Mouse (Mus musculus): ENCODE measurements at regions not wholly inside any gene's neighbourhood (a gene's known extent, or its start where the extent isn't known, plus 50 kb on each side); places are given as distances from the start of the nearest gene placed in this dataset.

- Histone ChIP-seq H3K4me2 (ENCODE audit: low read depth, low read length, poor library complexity, severe bottlenecking) (no peak overlapping the region), H3K36me3 (ENCODE audit: insufficient read depth, low read length) (no peaks in the 10 kb centered on the region), H3K9me3 (ENCODE audit: low read length) (no peaks in the 10 kb centered on the region), H3K27me3 (ENCODE audit: insufficient read depth, low read length) (no peaks in the 10 kb centered on the region), H3K9ac (replicated peaks; ENCODE audit: low read length, poor library complexity, severe bottlenecking) (no peak overlapping the region), H3K27ac (ENCODE audit: low read depth, low read length) (no peak overlapping the region), H3K4me3 (ENCODE audit: low read depth, low read length) (no peak overlapping the region), H3K4me1 (ENCODE audit: insufficient read depth, low read length) (no peaks in the 10 kb centered on the region)
- no peak for ATAC-seq (ENCODE audit: low FRiP score)
- 80% methylated on average over 11 of the region's 11 CpGs for WGBS
- no peak for TF ChIP-seq CTCF (IDR thresholded peaks at IDR 0.05)
- DNase-seq (ENCODE audit: low spot score): peak; percentile 26
These were observed 162.3 kb downstream of the Dhx35 start for GRCm38 (mm10) chr2:158956888-158957287.

DNA sequence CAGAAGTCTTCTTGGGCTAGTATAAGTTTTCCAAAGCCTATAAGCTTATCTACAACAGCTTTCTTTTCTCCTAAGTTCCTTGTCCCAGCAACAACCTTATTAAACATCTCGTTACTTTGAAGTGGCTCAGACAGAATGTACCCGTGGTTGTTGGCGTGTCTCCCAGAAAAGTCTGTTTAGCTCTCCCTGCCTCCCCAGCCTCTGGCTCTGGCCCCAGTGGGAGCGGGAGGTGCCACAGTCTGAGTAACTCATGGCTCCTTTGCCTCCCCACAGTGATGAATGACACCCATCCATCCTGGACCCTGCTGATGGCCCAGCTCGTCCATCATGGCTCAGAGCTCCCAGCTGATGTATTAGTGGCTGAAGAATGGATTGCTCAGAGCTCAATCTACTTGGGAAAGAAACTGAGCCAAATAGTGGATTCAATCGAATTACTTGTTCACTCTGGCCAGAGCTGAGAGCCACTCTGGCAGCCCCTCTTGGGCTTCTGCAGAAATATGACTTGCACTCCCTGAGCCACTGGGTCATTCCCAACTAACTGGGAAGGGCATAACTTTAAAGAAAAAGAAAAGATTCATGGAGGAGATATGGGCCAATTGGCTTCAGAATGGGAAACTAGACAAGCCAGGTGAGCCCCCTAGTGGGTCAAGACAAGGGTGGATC is 170.5 kb downstream of the Dhx35 start:
- no peaks in the 10 kb centered on the region for H3K36me3 ChIP-seq (ENCODE audit: insufficient read depth, low read length)
- no peaks in the 10 kb centered on the region for H3K27me3 ChIP-seq (ENCODE audit: insufficient read depth, low read length)
- no peak overlapping the region for H3K9ac ChIP-seq (replicated peaks; ENCODE audit: low read length, poor library complexity, severe bottlenecking)
- H3K4me1 ChIP-seq (ENCODE audit: insufficient read depth, low read length): no peaks in the 10 kb centered on the region
- no peak overlapping the region for H3K4me3 ChIP-seq (ENCODE audit: low read depth, low read length)
- H3K27ac ChIP-seq (ENCODE audit: low read depth, low read length): no peak overlapping the region
- no peak for TF ChIP-seq CTCF (IDR thresholded peaks at IDR 0.05)
- ATAC-seq (ENCODE audit: low FRiP score) (no peak), DNase-seq (ENCODE audit: low spot score) (peak; percentile 77)
- H3K4me2 ChIP-seq (ENCODE audit: low read depth, low read length, poor library complexity, severe bottlenecking): no peak overlapping the region
- no peaks in the 10 kb centered on the region for H3K9me3 ChIP-seq (ENCODE audit: low read length)
- WGBS: 60% methylated on average over 6 of the region's 6 CpGs

GRCm38 (mm10) chr2:158972178-158972577 is 177.6 kb downstream of the Dhx35 start:
- Histone ChIP-seq H3K27me3 (ENCODE audit: insufficient read depth, low read length) (no peaks in the 10 kb centered on the region), H3K36me3 (ENCODE audit: insufficient read depth, low read length) (no peaks in the 10 kb centered on the region), H3K4me1 (ENCODE audit: insufficient read depth, low read length) (no peaks in the 10 kb centered on the region), H3K9ac (replicated peaks; ENCODE audit: low read length, poor library complexity, severe bottlenecking) (no peak overlapping the region), H3K4me3 (ENCODE audit: low read depth, low read length) (no peak overlapping the region), H3K27ac (ENCODE audit: low read depth, low read length) (no peak overlapping the region), H3K4me2 (ENCODE audit: low read depth, low read length, poor library complexity, severe bottlenecking) (no peak overlapping the region), H3K9me3 (ENCODE audit: low read length) (no peaks in the 10 kb centered on the region)
- 39% methylated on average over 2 of the region's 2 CpGs for WGBS
- ATAC-seq (ENCODE audit: low FRiP score) (no peak), DNase-seq (ENCODE audit: low spot score) (no peak)
- no peak for TF ChIP-seq CTCF (IDR thresholded peaks at IDR 0.05)

DNA sequence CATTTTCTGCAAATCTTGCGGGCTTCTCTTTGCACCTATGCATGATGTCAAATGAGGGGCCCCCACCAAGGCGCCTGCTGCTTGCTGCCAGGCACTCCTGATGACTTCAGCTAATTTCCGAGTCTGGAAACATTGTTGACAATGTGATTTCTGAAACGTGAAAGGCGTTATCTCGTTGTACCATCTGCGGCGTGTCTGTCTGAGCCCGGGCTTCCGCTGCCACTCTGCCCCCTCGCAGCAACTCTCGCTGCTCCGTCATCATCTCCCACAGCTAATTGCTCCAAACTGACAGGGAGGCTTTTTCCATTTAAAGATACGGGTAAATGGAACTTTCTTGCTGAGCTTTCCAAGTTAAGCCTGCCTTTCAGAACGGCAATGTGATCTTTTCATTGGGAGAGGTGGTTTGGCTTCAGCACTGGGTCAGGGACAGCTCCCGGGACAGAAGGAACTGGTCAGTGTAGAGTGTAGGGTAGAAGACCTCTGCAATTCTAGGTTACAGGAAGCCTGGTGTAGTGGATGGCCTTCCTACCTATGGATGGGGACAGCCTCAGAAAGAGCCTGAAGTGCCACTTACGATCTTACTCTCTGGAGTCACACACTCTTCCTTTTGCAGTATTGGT is 191.0 kb downstream of the Dhx35 start:
- ATAC-seq (ENCODE audit: low FRiP score) (no peak), DNase-seq (ENCODE audit: low spot score) (no peak)
- WGBS: 63% methylated on average over 17 of the region's 17 CpGs

GRCm38 (mm10) chr2:159002481-159003186 is 208.0 kb downstream of the Dhx35 start:
- no peak for TF ChIP-seq CTCF (IDR thresholded peaks at IDR 0.05)
- H3K27me3 ChIP-seq (ENCODE audit: insufficient read depth, low read length): no peaks in the 10 kb centered on the region
- DNase-seq (ENCODE audit: low spot score) (peak; percentile 33), ATAC-seq (ENCODE audit: low FRiP score) (no peak; the same call in 1 of the 2 replicates)
- H3K9me3 ChIP-seq (ENCODE audit: low read length): no peaks in the 10 kb centered on the region
- peak overlapping the region; percentile 23 for H3K4me2 ChIP-seq (ENCODE audit: low read depth, low read length, poor library complexity, severe bottlenecking)
- H3K27ac ChIP-seq (ENCODE audit: low read depth, low read length): no peak overlapping the region
- 13% methylated on average over 17 of the region's 17 CpGs for WGBS
- H3K4me3 ChIP-seq (ENCODE audit: low read depth, low read length): 0 out of 2 replicates have a peak overlapping the region, but pooled peaks have one; percentile 8
- no peaks in the 10 kb centered on the region for H3K36me3 ChIP-seq (ENCODE audit: insufficient read depth, low read length)
- 0 out of 2 replicates have a peak overlapping the region, but pooled peaks have one; percentile 19 for H3K9ac ChIP-seq (replicated peaks; ENCODE audit: low read length, poor library complexity, severe bottlenecking)
- no peaks in the 10 kb centered on the region for H3K4me1 ChIP-seq (ENCODE audit: insufficient read depth, low read length)

More for the DNA sequence above, 191.0 kb downstream of the Dhx35 start:
- Histone ChIP-seq H3K36me3 (ENCODE audit: insufficient read depth, low read length) (no peaks in the 10 kb centered on the region), H3K4me2 (ENCODE audit: low read depth, low read length, poor library complexity, severe bottlenecking) (peak overlapping the region; percentile 2; the same call in 1 of the 2 replicates), H3K27me3 (ENCODE audit: insufficient read depth, low read length) (no peaks in the 10 kb centered on the region), H3K4me3 (ENCODE audit: low read depth, low read length) (no peak overlapping the region), H3K9ac (replicated peaks; ENCODE audit: low read length, poor library complexity, severe bottlenecking) (no peak overlapping the region), H3K9me3 (ENCODE audit: low read length) (no peaks in the 10 kb centered on the region), H3K4me1 (ENCODE audit: insufficient read depth, low read length) (no peaks in the 10 kb centered on the region), H3K27ac (ENCODE audit: low read depth, low read length) (no peak overlapping the region)
- no peak for TF ChIP-seq CTCF (IDR thresholded peaks at IDR 0.05)

DNA sequence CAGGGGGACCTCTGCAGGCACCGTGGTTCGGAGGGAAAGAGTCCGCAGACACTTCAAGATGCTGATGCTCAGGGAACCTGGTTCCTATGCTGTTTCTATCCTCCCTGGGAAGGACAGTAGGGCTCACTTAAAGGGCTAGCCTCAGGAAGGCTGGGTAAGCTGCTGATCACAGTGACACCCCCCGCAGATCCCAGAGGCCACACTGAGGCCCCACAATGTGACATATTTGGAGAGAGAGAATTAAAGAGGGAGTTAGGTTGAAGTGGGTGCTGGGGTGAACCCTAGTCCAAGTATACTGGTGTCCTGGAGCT is 208.5 kb downstream of the Dhx35 start:
- Histone ChIP-seq H3K36me3 (ENCODE audit: insufficient read depth, low read length) (no peaks in the 10 kb centered on the region), H3K9ac (replicated peaks; ENCODE audit: low read length, poor library complexity, severe bottlenecking) (no peak overlapping the region), H3K9me3 (ENCODE audit: low read length) (no peaks in the 10 kb centered on the region), H3K4me2 (ENCODE audit: low read depth, low read length, poor library complexity, severe bottlenecking) (peak overlapping the region; percentile 23), H3K27me3 (ENCODE audit: insufficient read depth, low read length) (no peaks in the 10 kb centered on the region), H3K4me1 (ENCODE audit: insufficient read depth, low read length) (no peaks in the 10 kb centered on the region), H3K27ac (ENCODE audit: low read depth, low read length) (no peak overlapping the region), H3K4me3 (ENCODE audit: low read depth, low read length) (no peak overlapping the region)
- ATAC-seq (ENCODE audit: low FRiP score) (no peak), DNase-seq (ENCODE audit: low spot score) (no peak)
- WGBS: 19% methylated on average over 4 of the region's 4 CpGs
- TF ChIP-seq CTCF (IDR thresholded peaks at IDR 0.05): no peak

All from midbrain, postnatal 0 days (tissue).